Mouse (Mus musculus): ENCODE data around the gene Soat2. TPM values are rescaled to one million over a fixed set of nuclear protein-coding genes. Genes with fewer than 3 reads are reported as not detected.

Soat2 gene
- polyA plus RNA-seq, 1 experiment from 2014 or later = 0.28 TPM

- Histone ChIP-seq H3K4me1 (replicated peaks; ENCODE audit: insufficient read depth, low read length) (peaks cover 7% of the 10 kb centered on the region; the same call in 1 of the 2 replicates), H3K9ac (ENCODE audit: low read depth, low read length) (no peak overlapping the region), H3K9me3 (replicated peaks; ENCODE audit: low read length) (no peaks in the 10 kb centered on the region), H3K27ac (peak overlapping the region; percentile 42; the same call in 1 of the 2 replicates), H3K27me3 (ENCODE audit: insufficient read depth, low read length) (no peaks in the 10 kb centered on the region), H3K4me2 (ENCODE audit: low read length) (no peak overlapping the region), H3K36me3 (ENCODE audit: insufficient read depth, low read length) (no peaks in the 10 kb centered on the region), H3K4me3 (replicated peaks; ENCODE audit: low read depth, low read length) (no peak overlapping the region)
- DNase-seq (ENCODE audit: low spot score) (peak; percentile 89), ATAC-seq (replicated peaks; ENCODE audit: low FRiP score, low read depth) (peak; percentile 74)
- WGBS = 11% methylated on average over 6 of the region's 6 CpGs
- no peak for TF ChIP-seq CTCF (IDR thresholded peaks at IDR 0.05; ENCODE audit: low read depth)
Observed at GRCm38 (mm10) chr15:102167620-102168021, 17.3 kb downstream of the Soat2 start.

GRCm38 (mm10) chr15:102169064-102169463 lies 18.7 kb downstream of the Soat2 start:
- Histone ChIP-seq H3K4me3 (replicated peaks; ENCODE audit: low read depth, low read length) (no peak overlapping the region), H3K9me3 (replicated peaks; ENCODE audit: low read length) (no peaks in the 10 kb centered on the region), H3K9ac (ENCODE audit: low read depth, low read length) (no peak overlapping the region), H3K4me2 (ENCODE audit: low read length) (no peak overlapping the region), H3K4me1 (replicated peaks; ENCODE audit: insufficient read depth, low read length) (peaks cover 7% of the 10 kb centered on the region; the same call in 1 of the 2 replicates), H3K36me3 (ENCODE audit: insufficient read depth, low read length) (no peaks in the 10 kb centered on the region), H3K27ac (no peak overlapping the region), H3K27me3 (ENCODE audit: insufficient read depth, low read length) (no peaks in the 10 kb centered on the region)
- DNase-seq (ENCODE audit: low spot score) (no peak), ATAC-seq (replicated peaks; ENCODE audit: low FRiP score, low read depth) (no peak)
- WGBS = 33% methylated on average over 2 of the region's 2 CpGs
- no peak for TF ChIP-seq CTCF (IDR thresholded peaks at IDR 0.05; ENCODE audit: low read depth)

- no peak for ATAC-seq (replicated peaks; ENCODE audit: low FRiP score, low read depth)
- Histone ChIP-seq H3K36me3 (ENCODE audit: insufficient read depth, low read length) (0 out of 2 replicates have a peak, but pooled peaks cover 5% of the 10 kb centered on the region), H3K4me2 (ENCODE audit: low read length) (no peak overlapping the region), H3K4me1 (replicated peaks; ENCODE audit: insufficient read depth, low read length) (no peaks in the 10 kb centered on the region), H3K9me3 (replicated peaks; ENCODE audit: low read length) (no peaks in the 10 kb centered on the region), H3K9ac (ENCODE audit: low read depth, low read length) (no peak overlapping the region), H3K27ac (no peak overlapping the region), H3K27me3 (ENCODE audit: insufficient read depth, low read length) (no peaks in the 10 kb centered on the region), H3K4me3 (replicated peaks; ENCODE audit: low read depth, low read length) (no peak overlapping the region)
- 66% methylated on average over 3 of the region's 3 CpGs for WGBS
- TF ChIP-seq CTCF (IDR thresholded peaks at IDR 0.05; ENCODE audit: low read depth) = no peak
- no peak for DNase-seq (ENCODE audit: low spot score)
Observed at GRCm38 (mm10) chr15:102173581-102173980, 23.3 kb downstream of the Soat2 start.

GRCm38 (mm10) chr15:102175736-102176319 lies 25.5 kb downstream of the Soat2 start:
- DNase-seq (ENCODE audit: low spot score) = no peak
- Histone ChIP-seq H3K9ac (ENCODE audit: low read depth, low read length) (no peak overlapping the region), H3K4me1 (replicated peaks; ENCODE audit: insufficient read depth, low read length) (no peaks in the 10 kb centered on the region), H3K4me3 (replicated peaks; ENCODE audit: low read depth, low read length) (no peak overlapping the region), H3K27me3 (ENCODE audit: insufficient read depth, low read length) (no peaks in the 10 kb centered on the region), H3K4me2 (ENCODE audit: low read length) (no peak overlapping the region), H3K9me3 (replicated peaks; ENCODE audit: low read length) (no peaks in the 10 kb centered on the region), H3K36me3 (ENCODE audit: insufficient read depth, low read length) (0 out of 2 replicates have a peak, but pooled peaks cover 5% of the 10 kb centered on the region), H3K27ac (no peak overlapping the region)
- TF ChIP-seq CTCF (IDR thresholded peaks at IDR 0.05; ENCODE audit: low read depth) = no peak
- WGBS = 80% methylated on average over 16 of the region's 16 CpGs
- no peak for ATAC-seq (replicated peaks; ENCODE audit: low FRiP score, low read depth)

- ATAC-seq (replicated peaks; ENCODE audit: low FRiP score, low read depth) = no peak
- Histone ChIP-seq H3K27ac (no peak overlapping the region), H3K4me1 (replicated peaks; ENCODE audit: insufficient read depth, low read length) (no peaks in the 10 kb centered on the region), H3K4me2 (ENCODE audit: low read length) (no peak overlapping the region), H3K36me3 (ENCODE audit: insufficient read depth, low read length) (0 out of 2 replicates have a peak, but pooled peaks cover 5% of the 10 kb centered on the region), H3K9ac (ENCODE audit: low read depth, low read length) (no peak overlapping the region), H3K9me3 (replicated peaks; ENCODE audit: low read length) (no peaks in the 10 kb centered on the region), H3K4me3 (replicated peaks; ENCODE audit: low read depth, low read length) (no peak overlapping the region), H3K27me3 (ENCODE audit: insufficient read depth, low read length) (no peaks in the 10 kb centered on the region)
- DNase-seq (ENCODE audit: low spot score) = no peak
- TF ChIP-seq CTCF (IDR thresholded peaks at IDR 0.05; ENCODE audit: low read depth) = no peak
- WGBS = 75% methylated on average over 7 of the region's 7 CpGs
Observed at GRCm38 (mm10) chr15:102176571-102177316, 26.4 kb downstream of the Soat2 start.

GRCm38 (mm10) chr15:102177417-102177816 lies 27.1 kb downstream of the Soat2 start:
- Histone ChIP-seq H3K9me3 (replicated peaks; ENCODE audit: low read length) (no peaks in the 10 kb centered on the region), H3K36me3 (ENCODE audit: insufficient read depth, low read length) (0 out of 2 replicates have a peak, but pooled peaks cover 5% of the 10 kb centered on the region), H3K4me2 (ENCODE audit: low read length) (no peak overlapping the region), H3K27ac (no peak overlapping the region), H3K27me3 (ENCODE audit: insufficient read depth, low read length) (no peaks in the 10 kb centered on the region), H3K4me1 (replicated peaks; ENCODE audit: insufficient read depth, low read length) (no peaks in the 10 kb centered on the region), H3K4me3 (replicated peaks; ENCODE audit: low read depth, low read length) (no peak overlapping the region), H3K9ac (ENCODE audit: low read depth, low read length) (no peak overlapping the region)
- no peak for TF ChIP-seq CTCF (IDR thresholded peaks at IDR 0.05; ENCODE audit: low read depth)
- DNase-seq (ENCODE audit: low spot score) = no peak
- WGBS = 78% methylated on average over 8 of the region's 8 CpGs
- no peak for ATAC-seq (replicated peaks; ENCODE audit: low FRiP score, low read depth)

All from kidney, postnatal 0 days (tissue).